Mouse (Mus musculus) heart, adult 9 months (tissue): Measurements from ENCODE around the gene Trim2.

Experiments
- DNase-seq, 2 experiments: peaks; one replicate each; pipeline ENCODE4 v3.0.0; 2022; ENCODE audit warnings: low spot score in 2 of 2

The Trim2 gene

DNA sequence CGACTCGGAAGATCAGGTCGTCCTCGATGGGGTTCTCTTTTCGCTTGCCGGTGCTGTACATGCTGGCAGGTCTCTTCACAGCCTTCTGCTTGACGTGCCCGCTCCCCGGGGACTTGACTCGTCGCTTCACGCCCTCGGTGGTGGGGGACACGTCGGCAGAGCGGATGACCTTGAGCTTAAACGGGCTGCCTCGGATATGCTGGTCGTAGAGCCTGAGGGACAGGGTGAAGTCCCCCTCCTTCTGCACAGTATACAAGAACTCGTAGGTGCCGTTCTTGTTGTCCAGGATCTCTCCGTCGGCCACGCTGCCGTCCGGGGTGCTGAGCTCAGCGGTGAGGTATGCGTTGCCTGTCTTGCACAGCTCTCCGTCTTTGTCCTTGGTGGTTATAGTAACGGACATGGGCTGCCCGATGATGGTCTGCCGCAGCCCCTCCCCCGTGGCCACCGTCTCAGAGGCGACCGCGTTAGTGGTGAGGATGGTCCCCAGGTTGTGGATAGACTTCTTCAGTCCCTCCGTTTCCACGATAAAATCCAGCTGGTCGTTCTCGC lies 116.1 kb downstream of the Trim2 start:
- DNase-seq = no peak

DNA sequence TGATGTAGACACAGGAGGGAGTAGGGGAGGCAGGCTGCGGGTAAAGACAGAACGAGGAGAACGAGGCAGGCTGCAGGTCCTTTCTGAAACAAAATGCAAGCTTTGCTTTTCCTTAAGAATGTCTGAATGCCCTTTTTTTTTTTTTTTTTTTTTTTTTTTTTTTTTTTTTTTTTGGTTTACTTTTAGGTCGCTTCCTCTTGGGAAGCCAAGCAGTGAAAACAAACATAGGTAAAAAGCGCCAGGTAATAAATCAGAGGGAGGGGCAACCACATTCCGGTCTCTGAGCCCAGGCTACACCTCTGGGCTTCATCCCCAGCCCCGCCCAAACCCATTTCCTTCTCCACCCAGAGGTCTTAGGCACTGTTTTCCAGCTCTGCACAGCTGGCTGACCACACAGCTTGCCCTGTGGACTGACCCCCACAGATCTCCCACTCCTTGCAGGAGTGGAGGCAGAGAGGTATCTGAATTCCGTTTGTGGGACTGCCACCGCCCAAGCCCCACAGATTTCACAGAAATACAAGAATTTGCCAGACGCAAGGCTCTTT lies 117.0 kb downstream of the Trim2 start:
- DNase-seq = peak in 1 of 2 experiments; percentile 14

GRCm38 (mm10) chr3:84181717-84182116 lies 125.0 kb downstream of the Trim2 start:
- no peak for DNase-seq

- DNase-seq = no peak
These were observed 125.6 kb downstream of the Trim2 start for GRCm38 (mm10) chr3:84181102-84181501.

GRCm38 (mm10) chr3:84180304-84180703 lies 126.4 kb downstream of the Trim2 start:
- no peak for DNase-seq

DNA sequence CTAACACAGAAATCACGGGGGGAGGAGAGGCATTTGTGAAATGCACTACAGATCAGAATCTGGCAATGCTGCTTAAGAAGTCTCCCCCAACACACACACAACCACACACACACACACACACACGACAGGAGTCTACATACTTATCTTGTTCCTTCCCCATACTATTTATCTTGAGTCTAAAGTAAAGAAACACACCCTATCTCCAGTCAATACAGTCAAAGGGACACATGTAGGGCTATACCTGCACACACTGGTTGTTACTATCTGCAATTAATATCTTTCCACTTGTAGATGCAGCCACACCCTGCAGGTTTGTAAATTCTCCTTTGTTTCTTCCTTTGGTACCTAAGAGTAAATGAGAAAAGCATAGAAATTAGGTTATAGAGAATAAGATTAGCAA lies 128.8 kb downstream of the Trim2 start:
- no peak for DNase-seq

DNA sequence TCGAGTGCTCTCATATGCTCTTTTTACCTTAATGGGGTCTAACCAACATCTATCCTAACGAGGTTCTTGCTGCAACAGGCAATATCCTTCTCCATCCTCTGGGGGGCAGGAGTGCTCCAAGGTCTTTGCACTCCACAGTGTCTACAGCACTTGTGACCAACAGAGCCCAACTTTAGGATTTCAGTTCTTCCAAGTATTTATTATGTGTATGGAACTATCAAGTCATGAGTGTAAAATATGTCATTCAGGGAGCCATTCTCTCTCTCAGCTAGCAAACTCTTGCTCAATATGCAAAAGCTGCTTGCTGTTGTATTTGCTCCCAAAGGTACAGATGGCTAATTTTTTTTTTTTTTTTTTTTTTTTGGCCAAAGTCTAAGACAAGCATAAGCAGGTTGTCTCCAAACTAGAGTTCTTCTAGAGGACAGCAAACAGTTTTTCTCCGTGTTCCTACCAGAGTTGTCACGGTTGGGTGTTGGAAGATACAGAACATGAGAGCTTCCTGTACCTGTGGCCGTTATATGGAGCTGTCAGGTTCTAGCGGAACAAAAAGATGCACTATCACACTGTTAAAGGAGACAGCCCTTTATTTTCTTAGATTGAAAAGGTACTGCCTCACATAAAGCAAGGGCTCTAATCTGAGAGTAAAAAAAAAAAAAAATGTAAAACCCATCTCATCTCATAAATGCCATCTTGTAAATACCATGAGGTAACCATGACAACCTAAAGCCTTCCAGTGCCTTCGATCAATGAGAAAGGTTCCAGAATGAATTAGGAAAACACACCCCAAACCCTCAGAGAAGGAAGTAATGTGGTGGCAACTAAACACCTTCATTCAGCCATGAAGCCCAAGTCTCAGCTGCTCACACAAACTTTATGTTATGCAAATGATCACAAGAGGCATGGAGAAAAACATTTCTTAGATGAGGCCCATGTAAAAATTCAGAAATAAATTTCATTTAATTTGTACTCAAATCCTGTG lies 131.1 kb downstream of the Trim2 start:
- peak; percentile 19 to 71 for DNase-seq

DNA sequence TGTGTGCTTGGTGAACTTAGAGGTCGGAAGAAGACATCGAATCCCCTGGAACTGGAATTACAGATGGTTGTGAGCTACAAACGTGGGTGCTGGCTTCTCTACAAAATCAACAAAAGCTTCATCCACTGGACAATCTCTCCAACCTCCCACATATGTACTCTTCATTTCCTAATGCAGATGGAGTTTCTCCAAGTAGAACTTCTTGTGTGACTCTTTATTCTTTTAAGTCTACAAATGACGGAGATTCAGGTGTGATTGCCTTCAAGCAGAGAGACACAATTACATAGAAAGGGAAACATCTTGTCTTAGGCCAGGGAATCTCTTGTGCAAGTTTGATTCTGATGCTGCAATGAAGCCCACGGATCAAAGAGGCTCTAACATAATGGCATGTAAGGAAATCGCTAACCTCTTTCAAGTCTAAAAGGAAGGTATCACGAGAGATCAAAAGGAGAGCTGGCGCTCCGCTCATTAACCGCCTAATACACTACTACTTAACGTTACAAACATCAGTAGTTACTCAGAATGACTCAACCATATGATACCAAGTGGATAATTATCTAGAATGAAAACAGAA lies 133.0 kb downstream of the Trim2 start, which contains the start of gene Gm6525:
TSS of gene Gm6525 (plus strand) at position 524 of the 574 bp plus-strand sequence.
- DNase-seq = no peak

- no peak for DNase-seq
These were observed 134.3 kb downstream of the Trim2 start for GRCm38 (mm10) chr3:84172406-84172805.

DNA sequence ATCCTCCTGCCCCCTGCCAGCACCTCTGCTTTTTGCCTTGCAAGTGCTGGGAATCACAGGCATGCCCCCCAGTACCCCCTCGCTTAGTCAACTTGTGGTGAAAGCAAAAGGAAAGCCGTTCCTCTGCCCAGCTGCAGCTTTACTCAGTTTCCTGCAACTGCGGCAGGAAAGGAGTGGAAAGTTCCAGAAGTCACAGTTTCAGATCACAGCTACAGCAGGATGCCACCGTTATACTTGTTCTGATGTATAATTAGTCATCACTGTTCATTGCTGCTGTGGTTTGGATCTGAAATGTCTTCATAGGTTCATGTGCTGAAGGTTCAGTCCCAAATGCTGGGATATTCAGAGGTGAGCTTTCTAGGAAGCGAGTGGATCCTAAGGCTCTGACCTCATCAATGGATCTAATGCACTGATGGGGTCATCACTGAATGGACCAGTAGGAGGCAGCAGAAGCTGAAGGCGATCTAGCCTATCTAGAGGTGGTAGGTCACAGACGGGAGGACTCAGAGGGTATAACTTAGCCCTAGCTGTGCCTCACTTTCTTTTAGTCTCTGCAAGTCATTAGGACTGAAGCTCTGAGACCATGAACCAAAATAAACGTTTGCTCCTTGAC lies 137.2 kb downstream of the Trim2 start:
- no peak for DNase-seq

- DNase-seq = no peak
These were observed 137.7 kb downstream of the Trim2 start for GRCm38 (mm10) chr3:84168943-84169342.

- no peak for DNase-seq
These were observed 140.6 kb downstream of the Trim2 start for GRCm38 (mm10) chr3:84166073-84166472.

- DNase-seq = no peak
These were observed 141.3 kb downstream of the Trim2 start for GRCm38 (mm10) chr3:84165391-84165790.

DNA sequence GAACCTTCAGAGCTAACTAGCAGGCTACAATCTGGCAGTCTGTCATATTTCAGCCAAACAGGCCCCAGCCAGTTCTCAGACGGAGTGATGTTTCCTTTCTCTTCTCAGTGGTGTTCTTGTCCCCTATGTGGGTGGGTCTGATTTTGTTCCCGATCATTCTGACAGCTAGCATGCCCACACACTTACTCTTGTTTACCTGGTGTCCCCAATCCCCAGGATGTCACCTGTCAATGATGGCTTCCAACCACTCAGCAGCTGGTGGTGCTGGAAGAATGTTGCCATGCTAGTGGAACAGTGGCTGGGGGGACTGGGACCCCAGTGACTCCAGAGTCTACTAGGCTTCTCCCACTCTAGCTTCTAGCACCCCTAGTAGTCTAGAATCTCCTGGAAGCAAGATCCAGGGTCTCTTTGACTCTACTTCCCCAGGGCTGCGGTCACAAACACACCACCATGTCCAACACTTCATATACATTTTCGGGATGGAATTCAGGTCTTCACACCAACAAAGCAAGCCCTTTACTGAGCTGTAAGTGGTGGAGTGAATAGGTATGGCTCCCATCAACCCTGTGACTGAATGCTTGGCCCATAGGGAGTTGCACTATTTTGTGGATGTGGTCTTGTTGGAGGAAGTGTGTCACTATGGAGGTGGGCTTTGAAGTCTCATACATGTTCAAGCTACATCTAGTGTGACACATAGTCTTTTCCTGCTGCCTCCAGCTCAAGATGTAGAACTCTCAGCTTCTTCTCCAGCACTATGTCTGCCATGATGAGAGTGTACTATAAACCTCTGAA lies 148.9 kb downstream of the Trim2 start:
- DNase-seq = no peak

DNA sequence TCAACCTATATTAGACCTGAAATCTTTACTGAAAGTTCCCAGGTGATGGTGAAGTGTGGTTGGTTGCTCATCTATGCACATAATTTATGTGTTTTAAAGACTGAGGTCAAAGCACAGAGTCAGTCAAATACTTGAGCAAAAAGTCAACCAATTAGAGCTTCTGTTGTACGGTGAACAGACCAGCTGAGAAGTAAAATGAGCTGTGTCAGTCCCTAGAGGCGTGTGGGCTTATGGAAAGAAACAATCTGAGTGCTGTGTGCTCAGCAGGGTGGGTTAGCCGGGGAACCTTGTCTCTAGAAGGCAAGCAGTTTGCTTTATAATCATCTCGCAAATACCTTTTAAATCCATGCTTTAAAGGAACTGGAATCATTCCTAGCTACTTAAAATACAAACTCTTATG lies 149.7 kb downstream of the Trim2 start:
- no peak for DNase-seq

DNA sequence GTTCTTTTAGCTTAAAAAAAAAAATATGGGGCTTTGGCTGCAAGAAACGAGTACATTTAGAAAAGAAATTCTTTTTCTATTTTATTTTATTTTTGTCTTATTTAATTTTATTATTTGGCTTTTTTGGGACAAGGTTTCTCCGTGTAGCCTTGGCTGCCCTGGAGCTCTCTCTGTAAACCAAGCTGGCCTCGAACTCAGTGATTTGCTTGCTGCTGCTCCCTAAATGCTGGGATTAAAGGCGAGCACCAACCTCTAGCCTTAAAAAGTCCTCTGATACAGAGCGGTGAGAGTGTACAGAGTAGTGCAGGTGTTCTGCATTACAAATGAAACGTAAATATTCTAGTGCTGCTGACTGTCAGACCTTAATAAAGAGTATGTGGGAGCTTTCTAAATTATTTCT lies 150.6 kb downstream of the Trim2 start:
- no peak for DNase-seq

DNA sequence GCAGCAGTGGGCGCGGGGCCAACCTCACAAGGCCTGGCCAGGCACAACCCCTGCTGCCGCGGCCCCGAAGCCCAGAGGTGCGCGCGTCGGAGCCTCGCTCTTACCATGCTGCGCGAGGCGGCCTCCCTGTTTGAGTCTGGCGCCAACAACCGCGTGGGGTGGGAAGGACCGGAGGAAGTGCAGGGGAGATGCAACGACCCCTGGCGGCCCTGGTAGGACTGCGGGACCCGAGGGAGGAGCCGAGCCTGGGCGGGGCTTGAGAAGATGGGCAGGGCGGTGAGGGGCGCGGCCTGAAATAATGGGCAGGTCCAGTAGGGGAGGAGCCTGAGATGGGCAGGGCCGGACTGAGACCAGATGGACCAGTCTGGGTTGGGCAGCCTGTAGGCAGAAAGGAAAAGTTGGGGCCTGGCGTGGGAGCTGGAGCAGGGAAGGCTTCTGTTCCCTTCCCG lies 151.1 kb downstream of the Trim2 start, which contains the start of gene Mnd1:
TSS of gene Mnd1 (minus strand) at position 229 of the 449 bp plus-strand sequence.
- peak; percentile 96 to 98 for DNase-seq

- no peak for DNase-seq
These were observed 151.5 kb downstream of the Trim2 start for GRCm38 (mm10) chr3:84155146-84155545.

- no peak for DNase-seq
These were observed 151.9 kb downstream of the Trim2 start for GRCm38 (mm10) chr3:84154721-84155141.

DNA sequence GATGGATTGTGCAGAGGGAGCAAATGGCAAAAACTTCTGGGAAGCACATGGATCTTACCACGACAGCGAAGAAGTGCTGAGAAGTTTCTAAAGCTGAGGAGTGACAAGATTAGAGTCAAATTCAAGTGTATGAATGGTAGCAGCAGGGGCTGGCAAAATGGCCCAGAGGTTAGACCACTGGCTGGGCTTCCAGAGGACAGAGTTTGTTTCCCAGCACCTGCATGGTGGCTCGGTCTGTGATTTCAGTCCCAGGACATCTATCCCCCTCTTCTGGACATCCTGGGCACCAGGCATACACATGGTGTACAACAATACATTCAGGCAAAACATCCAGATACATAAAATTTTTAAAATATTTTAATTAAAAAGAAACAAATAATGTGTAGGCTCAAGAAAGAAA lies 156.8 kb downstream of the Trim2 start:
- no peak for DNase-seq

DNA sequence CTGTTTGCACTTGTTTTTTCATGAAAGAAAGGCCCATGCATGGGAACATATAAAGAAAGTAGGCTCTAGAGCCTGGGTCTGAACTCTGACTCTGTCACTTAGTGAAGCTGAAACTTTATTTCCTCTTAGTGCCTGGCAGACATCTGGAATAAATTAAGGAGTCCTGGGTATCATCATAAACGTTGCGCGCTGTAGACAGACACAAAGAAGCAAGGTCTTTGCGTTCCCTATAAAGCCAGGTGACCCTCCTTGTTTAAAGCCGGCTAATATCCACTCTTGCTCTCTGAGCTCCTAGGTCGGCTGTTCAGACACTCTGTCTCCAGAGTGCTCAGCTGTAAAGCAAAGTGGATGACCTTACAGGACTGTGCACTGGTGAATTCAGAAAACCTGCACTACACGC lies 165.7 kb downstream of the Trim2 start:
- DNase-seq = no peak
